Mouse (Mus musculus): ENCODE measurements around the gene Car5b.

The Car5b gene

GRCm38 (mm10) chrX:164027607-164028289 is at the start of gene Car5b:
Gene Car5b, minus strand, starts transcription at chrX:164027997.
- WGBS = 5% methylated on average over 19 of the region's 22 CpGs

GRCm38 (mm10) chrX:164076040-164076775 is 48.4 kb upstream of the Car5b start, which contains the start of gene Siah1b:
Gene Siah1b, minus strand, starts transcription at chrX:164076493.
- WGBS = 4% methylated on average over 54 of the region's 54 CpGs

GRCm38 (mm10) chrX:164068968-164069367 is 41.2 kb upstream of the Car5b start:
- WGBS = 91% methylated on average over 4 of the region's 4 CpGs

DNA sequence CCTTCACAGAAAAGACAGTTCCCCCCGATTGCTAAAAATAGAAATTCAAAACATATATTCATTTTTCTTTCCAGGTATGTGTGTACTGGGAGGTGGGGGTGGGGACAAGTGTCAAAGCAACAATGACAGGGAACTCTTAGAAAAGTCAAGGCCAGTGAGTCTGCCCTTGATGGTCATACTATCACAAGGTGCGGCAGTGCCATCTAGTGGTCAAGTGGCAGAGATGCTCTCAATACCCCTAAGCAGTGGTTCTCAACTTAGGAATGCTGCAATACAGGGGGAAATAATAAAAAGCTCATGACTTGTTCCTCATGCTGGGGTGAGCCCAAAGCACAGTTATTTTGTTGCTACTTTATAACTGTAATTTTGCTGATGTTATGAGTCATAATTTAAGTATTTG is 38.4 kb upstream of the Car5b start:
- 7% methylated on average over 2 of the region's 2 CpGs for WGBS

- 74% methylated on average over 4 of the region's 4 CpGs for WGBS
These were observed 31.3 kb upstream of the Car5b start for GRCm38 (mm10) chrX:164059070-164059469.

- WGBS = 97% methylated on average over 3 of the region's 3 CpGs
These were observed 30.7 kb upstream of the Car5b start for GRCm38 (mm10) chrX:164058523-164058922.

DNA sequence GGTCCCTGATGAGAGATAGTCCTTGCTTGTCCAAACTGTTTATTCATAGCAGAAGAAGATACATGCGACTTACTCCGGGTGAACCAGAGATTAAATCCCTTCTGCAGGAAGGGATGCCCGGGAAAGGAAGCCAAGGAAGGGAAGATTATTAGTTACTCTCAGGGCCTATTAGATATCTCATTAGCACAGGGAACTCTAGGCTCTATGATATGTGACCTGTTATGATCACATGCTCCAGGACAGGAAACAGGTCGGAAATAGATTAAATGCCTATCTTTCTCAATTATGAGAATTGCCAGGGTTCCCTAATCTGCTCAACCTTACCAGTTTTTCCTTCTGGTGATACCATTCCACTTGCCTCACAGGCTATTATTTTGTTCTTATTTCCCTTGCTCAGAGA is 27.9 kb upstream of the Car5b start:
- WGBS = 90% methylated on average over 4 of the region's 4 CpGs

- 69% methylated on average over 2 of the region's 2 CpGs for WGBS
These were observed 18.9 kb upstream of the Car5b start for GRCm38 (mm10) chrX:164046736-164047135.

DNA sequence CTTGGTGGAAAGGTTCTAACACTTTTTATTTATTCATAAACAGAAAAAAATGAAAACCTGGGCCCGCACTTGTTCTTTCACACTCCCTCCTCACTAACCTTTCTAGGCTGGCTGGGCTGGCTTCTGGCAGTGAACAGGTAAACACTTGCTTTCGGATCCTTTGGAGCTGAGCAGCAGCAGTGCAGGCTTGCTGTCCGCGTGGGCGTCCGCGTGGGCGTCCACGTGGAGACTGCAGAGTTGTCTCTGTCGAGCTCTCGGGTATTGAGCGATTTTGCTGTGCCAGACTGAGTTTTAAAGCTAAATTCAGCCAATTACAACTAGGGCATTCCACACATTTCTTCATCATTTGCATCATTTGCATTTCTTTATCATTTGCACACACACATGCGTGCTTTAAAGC is 14.3 kb upstream of the Car5b start:
- WGBS = 45% methylated on average over 13 of the region's 13 CpGs

- WGBS = 43% methylated on average over 2 of the region's 2 CpGs
These were observed 11.1 kb upstream of the Car5b start for GRCm38 (mm10) chrX:164038882-164039281.

DNA sequence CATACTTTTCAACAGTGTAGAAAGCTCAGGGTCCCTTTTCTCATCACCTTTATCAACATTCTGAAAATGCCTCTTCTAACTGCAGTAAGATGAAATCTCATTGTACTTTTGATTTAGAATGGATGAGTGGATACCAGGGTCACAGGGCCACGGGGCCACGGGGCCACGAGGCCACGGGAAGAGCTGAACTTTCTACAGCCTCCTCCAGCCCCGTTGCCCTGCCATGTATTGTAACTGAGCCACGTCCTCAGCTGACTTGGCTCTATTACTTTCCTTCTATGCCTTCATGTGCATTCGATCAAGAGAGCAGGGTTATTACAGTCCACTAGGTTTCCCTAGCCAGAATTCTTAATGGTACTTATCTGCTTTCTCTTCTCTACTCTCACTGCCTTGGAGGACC is 8.1 kb upstream of the Car5b start:
- 83% methylated on average over 7 of the region's 7 CpGs for WGBS

- WGBS = 92% methylated on average over 2 of the region's 2 CpGs
These were observed 7.6 kb upstream of the Car5b start for GRCm38 (mm10) chrX:164035401-164035800.

DNA sequence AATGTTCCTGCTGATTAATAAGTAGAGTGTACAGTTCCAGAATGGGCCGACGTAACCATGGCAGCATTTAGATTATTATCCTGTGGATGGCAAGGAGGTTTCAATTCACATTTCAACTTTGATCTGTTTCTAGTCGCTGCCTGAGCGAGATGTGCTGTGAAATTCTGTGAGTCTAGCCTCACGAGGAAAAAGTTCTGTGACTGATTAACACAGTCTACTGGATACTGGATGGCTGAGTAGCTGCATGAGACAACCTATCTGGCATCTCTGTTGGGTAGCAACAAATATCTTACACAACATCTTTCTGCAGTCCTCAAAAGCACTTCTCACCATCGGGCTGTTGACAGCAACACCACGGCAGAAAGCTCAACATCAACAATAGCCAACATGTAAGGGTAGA is 4.7 kb upstream of the Car5b start:
- 89% methylated on average over 7 of the region's 7 CpGs for WGBS

DNA sequence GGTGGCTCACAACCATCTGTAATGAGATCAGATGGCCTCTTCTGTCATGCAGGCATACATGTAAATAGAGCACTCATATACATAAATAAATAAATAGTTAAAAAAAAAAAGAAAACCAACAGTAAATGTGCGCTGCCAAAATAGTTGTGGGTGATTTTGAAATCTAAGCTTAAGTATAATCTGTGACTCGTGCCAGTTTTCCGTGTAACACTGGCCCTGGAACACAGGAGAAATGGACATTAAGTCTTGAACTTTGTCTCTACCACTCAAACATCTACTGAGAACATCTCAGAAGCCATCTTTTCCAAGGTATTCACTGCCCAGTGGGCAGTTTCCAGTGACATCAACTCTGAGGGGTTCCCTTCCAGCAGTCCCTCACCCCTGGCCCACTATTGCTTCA is 12.2 kb downstream of the Car5b start:
- 96% methylated on average over 3 of the region's 3 CpGs for WGBS

DNA sequence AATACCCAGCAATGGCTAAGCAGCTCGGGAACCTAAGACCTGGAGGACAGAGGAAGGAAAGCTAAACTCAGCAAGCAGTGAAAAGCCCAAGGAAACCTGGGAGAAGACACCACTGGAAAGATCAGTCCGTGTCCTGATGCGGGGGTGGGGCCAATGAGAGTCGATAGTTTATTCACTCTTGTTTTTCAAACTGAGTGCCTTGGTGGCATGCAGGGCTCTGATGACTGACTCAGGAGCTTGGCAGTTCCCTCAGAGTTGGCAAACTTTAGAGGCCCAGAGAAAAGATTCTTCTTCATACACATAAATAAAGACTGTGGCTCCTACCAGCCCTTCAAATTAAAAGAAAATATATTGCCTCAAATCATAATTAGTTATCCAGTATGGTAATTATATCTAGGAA is 12.8 kb downstream of the Car5b start:
- WGBS = 74% methylated on average over 4 of the region's 4 CpGs

GRCm38 (mm10) chrX:164013318-164013717 is 14.5 kb downstream of the Car5b start:
- WGBS = 66% methylated on average over 2 of the region's 2 CpGs

GRCm38 (mm10) chrX:164004809-164005208 is 23.0 kb downstream of the Car5b start:
- WGBS = 28% methylated on average over 2 of the region's 2 CpGs

DNA sequence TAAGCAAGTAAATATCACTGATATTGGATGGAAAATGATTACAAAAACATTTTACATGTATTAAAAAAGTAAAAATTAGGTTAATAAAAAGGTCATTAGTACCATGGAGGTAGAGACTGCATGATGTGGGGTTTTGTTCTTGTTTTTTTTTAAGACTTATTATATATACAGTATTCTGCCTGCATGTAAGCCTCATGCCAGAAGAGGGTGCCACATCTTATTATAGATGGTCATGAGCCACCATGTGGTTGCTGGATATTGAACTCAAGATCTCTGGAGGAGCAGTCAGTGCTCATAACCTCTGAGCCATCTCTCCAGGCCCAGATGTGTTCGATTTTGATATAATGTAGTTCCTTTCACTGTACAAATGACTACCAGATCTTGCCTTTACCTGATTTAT is 27.9 kb downstream of the Car5b start:
- WGBS = 95% methylated on average over 1 of the region's 1 CpGs

DNA sequence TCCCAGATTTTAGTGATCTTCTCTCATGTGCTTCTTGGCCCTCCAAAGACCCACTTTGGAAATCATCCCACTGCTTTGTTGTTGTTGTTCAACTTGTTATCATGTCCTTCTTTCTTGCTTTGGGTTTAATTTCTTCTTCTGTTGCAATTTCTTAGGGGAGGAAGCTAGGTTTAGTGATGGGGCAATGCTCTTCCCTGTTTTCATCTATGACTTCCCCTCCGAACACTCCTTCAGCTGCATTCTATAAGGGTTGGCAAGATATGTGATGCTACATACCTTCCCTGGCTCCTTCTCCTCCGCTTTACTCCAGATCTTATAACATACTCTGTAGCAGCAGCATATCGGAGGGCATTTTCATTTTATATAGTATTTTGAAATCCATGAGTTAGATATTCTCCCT is 31.0 kb downstream of the Car5b start:
- 92% methylated on average over 3 of the region's 3 CpGs for WGBS

DNA sequence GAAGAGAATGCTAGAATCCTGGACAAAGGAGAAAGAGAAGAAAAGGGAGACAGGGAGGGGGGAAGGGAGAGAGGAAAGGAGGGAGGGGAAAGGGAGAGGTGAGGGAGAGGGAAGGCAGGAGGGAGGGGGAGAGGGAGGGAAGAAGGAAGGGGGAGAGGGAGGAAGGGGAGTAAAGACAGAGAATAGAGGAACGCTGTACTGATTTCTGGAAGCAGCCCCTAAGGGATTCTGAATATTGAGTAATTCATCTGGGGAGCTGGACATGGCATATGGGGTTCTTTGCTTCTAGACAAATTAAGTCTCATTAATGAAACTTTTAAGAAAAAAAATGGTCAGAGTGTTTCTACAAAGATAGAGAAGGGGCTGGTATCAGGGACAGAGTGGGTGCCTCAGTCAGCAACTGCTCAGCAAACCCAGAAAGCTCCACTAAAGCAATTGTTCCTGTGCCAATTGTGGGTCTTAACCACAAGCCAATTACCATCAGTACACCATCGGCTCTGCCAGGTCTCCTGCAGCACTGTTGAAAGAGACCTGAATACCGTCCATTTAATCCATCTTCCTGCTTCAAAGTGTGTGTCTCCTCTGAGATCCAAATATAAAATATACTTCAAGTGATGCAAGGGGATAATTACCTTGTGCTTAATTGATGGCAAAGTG is 40.0 kb downstream of the Car5b start:
- WGBS = 37% methylated on average over 3 of the region's 3 CpGs

- 49% methylated on average over 6 of the region's 6 CpGs for WGBS
These were observed 45.7 kb downstream of the Car5b start for GRCm38 (mm10) chrX:163982129-163982528.

GRCm38 (mm10) chrX:163981500-163981899 is 46.3 kb downstream of the Car5b start:
- 59% methylated on average over 4 of the region's 4 CpGs for WGBS

GRCm38 (mm10) chrX:163981092-163981491 is 46.7 kb downstream of the Car5b start:
- WGBS = 100% methylated on average over 1 of the region's 1 CpGs

Measured in cerebral cortex, adult 2 months (tissue).